Mouse (Mus musculus): ENCODE measurements around the gene Gm10639. TPM values are rescaled to one million over a fixed set of nuclear protein-coding genes. Genes with fewer than 3 reads are reported as not detected.
"Not testable (repeated sequence)": the region's sequence is repeated elsewhere in the genome, so short reads cannot be mapped to it uniquely, and the experiment has no call there.

Gene Gm10639
- polyA plus RNA-seq, 1 experiment from 2014 or later = 0.23 TPM

- not testable (repeated sequence) for H3K4me3 ChIP-seq (replicated peaks); ATAC-seq (ENCODE audit: insufficient number of reproducible peaks, low FRiP score, low TSS enrichment, low read depth); H3K4me2 ChIP-seq (replicated peaks); H3K4me1 ChIP-seq; H3K27me3 ChIP-seq; H3K9me3 ChIP-seq (replicated peaks); H3K9ac ChIP-seq; H3K36me3 ChIP-seq; H3K27ac ChIP-seq (replicated peaks)
- 79% methylated on average over 1 of the region's 1 CpGs for WGBS
Observed at GRCm38 (mm10) chr9:78299143-78299542, 9.4 kb downstream of the Gm10639 start.

GRCm38 (mm10) chr9:78308122-78308521 lies 18.4 kb downstream of the Gm10639 start:
- not testable (repeated sequence) for H3K27me3 ChIP-seq; H3K4me3 ChIP-seq (replicated peaks); H3K4me1 ChIP-seq; H3K36me3 ChIP-seq; ATAC-seq (ENCODE audit: insufficient number of reproducible peaks, low FRiP score, low TSS enrichment, low read depth); H3K9me3 ChIP-seq (replicated peaks); H3K4me2 ChIP-seq (replicated peaks); H3K27ac ChIP-seq (replicated peaks); H3K9ac ChIP-seq
- WGBS = 70% methylated on average over 2 of the region's 3 CpGs

DNA sequence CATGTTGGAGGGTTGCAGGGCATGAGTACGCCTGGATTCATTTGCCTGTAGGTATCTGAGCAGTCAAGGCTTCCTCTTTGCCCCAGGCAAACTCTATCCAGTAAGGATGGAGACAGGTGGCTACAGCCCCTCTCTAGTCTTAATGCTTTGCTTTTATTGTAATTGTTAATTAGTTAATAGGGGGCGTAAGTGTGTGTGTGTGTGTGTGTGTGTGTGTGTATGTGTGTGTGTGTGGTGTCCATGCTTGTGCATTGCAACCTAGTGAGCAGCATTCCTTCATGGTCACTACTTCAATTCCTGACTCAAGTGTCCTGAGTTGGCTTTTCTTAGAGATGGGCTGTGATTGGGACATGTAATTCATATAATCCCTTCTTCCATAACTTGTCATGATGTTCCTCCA lies 25.0 kb downstream of the Gm10639 start, which contains the start of gene Omt2a:
Omt2a (minus strand) TSS at position 101 of the 400 bp plus-strand sequence.
- no peaks in the 10 kb centered on the region for H3K4me1 ChIP-seq
- 80% methylated on average over 2 of the region's 2 CpGs for WGBS
- no peaks in the 10 kb centered on the region for H3K9me3 ChIP-seq (replicated peaks)
- H3K9ac ChIP-seq = no peak within 1 kb of the TSS
- no peak within 1 kb of the TSS for H3K4me3 ChIP-seq (replicated peaks)
- no peaks in the 10 kb centered on the region for H3K27me3 ChIP-seq
- no peak for ATAC-seq (ENCODE audit: insufficient number of reproducible peaks, low FRiP score, low TSS enrichment, low read depth)
- H3K27ac ChIP-seq (replicated peaks) = no peak within 1 kb of the TSS
- no peak within 1 kb of the TSS for H3K4me2 ChIP-seq (replicated peaks)
- no peaks in the 10 kb centered on the region for H3K36me3 ChIP-seq

DNA sequence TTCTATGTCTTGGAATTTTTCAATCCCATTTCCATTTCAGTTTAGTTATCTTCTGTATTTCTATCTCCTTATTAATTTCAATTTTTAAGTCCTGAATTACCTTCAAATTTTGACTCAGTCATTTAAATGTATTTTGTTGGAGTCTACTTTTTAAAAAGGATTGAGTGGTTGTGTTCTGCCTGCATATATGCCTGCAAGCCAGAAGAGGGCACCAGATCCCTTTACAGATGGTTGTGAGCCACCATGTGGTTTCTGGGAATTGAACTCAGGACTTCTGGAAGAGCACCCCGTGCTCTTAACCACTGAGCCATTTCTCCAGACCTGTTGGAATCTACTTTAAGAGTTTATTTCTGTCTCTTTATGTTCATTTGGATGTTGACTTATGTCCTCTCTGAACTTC lies 29.8 kb downstream of the Gm10639 start:
- Histone ChIP-seq H3K9me3 (replicated peaks) (no peaks in the 10 kb centered on the region), H3K4me2 (replicated peaks) (no peak overlapping the region), H3K36me3 (no peaks in the 10 kb centered on the region), H3K4me1 (no peaks in the 10 kb centered on the region), H3K27me3 (no peaks in the 10 kb centered on the region), H3K27ac (replicated peaks) (no peak overlapping the region), H3K9ac (no peak overlapping the region), H3K4me3 (replicated peaks) (no peak overlapping the region)
- ATAC-seq (ENCODE audit: insufficient number of reproducible peaks, low FRiP score, low TSS enrichment, low read depth) = no peak
- 32% methylated on average over 1 of the region's 1 CpGs for WGBS

DNA sequence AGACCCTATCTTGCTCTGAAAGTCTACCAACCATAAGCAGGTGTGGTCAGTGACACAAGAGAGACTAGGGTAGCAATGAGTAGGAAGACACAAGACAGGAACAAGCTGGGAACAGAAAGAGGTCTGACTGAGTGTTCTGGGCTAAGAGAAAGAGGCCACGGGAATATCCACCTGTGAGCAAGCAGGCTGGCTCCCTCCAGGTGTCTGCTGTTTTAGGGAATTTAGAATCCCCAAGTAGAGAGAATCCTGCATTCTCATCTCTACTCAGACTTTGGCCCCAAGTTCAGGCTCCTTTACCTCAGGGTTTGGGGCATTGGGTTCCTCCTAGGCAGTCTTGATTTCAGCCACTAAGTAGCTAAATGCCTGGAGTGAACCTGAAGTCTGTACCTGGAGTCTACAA lies 37.6 kb downstream of the Gm10639 start, which contains the start of gene Omt2b:
Omt2b (plus strand) TSS at position 301 of the 400 bp plus-strand sequence.
- 100% methylated on average over 1 of the region's 1 CpGs for WGBS
- not testable (repeated sequence) for H3K36me3 ChIP-seq; H3K9me3 ChIP-seq (replicated peaks); H3K9ac ChIP-seq; H3K4me2 ChIP-seq (replicated peaks); H3K27me3 ChIP-seq; H3K4me1 ChIP-seq; H3K27ac ChIP-seq (replicated peaks); H3K4me3 ChIP-seq (replicated peaks); ATAC-seq (ENCODE audit: insufficient number of reproducible peaks, low FRiP score, low TSS enrichment, low read depth)

- H3K4me3 ChIP-seq (replicated peaks); ATAC-seq (ENCODE audit: insufficient number of reproducible peaks, low FRiP score, low TSS enrichment, low read depth); H3K36me3 ChIP-seq; H3K4me2 ChIP-seq (replicated peaks); H3K4me1 ChIP-seq; H3K27me3 ChIP-seq; H3K27ac ChIP-seq (replicated peaks); H3K9me3 ChIP-seq (replicated peaks); H3K9ac ChIP-seq: not testable (repeated sequence)
Observed at GRCm38 (mm10) chr9:78337050-78337449, 47.3 kb downstream of the Gm10639 start.

DNA sequence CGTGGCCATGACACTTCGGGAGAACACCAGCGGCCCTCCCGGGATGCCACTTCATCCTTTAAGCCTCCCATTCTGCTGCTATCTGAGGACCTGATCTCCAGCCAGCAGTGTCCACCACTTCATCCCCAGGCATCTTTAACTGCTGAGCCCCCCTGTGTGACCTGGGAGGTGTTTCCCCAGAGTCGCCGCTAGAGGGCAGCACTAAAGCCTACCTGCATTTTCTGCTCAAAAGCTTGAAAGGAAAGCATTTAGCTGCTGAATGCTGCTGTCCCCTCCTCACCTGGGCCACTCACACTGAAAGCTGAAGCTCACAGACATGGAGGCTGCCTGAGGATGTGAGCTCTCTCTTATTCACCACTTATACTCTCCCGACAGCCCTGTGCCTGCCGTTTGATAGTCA lies 50.6 kb downstream of the Gm10639 start:
- 21% methylated on average over 8 of the region's 8 CpGs for WGBS
- H3K4me1 ChIP-seq = not testable (repeated sequence)

DNA sequence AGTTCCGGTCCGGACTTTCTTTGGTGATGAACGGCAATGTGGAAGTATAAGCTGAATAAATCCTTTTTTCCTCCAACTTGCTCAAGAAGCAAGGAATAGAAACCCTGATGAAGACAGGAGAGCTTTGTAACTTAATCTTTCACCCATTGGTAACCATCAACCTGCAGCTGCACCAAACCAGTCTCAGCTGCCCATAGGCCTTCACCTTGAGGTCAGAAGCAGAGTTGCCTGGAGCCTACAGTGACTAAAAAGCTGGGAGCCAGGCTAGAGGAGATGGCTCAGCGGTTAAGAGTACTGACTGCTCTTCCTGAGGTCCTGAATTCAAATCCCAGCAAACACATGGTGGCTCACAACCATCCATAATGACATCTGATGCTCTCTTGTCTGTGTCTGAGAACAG lies 52.8 kb downstream of the Gm10639 start:
- H3K4me3 ChIP-seq (replicated peaks); H3K27me3 ChIP-seq; H3K9me3 ChIP-seq (replicated peaks); H3K9ac ChIP-seq; ATAC-seq (ENCODE audit: insufficient number of reproducible peaks, low FRiP score, low TSS enrichment, low read depth); H3K36me3 ChIP-seq; H3K4me1 ChIP-seq; H3K4me2 ChIP-seq (replicated peaks); H3K27ac ChIP-seq (replicated peaks): not testable (repeated sequence)
- 88% methylated on average over 4 of the region's 4 CpGs for WGBS

More for the DNA sequence above, 50.6 kb downstream of the Gm10639 start:
- H3K4me3 ChIP-seq (replicated peaks); H3K27ac ChIP-seq (replicated peaks); H3K9ac ChIP-seq; H3K27me3 ChIP-seq; H3K9me3 ChIP-seq (replicated peaks); H3K36me3 ChIP-seq; H3K4me2 ChIP-seq (replicated peaks); ATAC-seq (ENCODE audit: insufficient number of reproducible peaks, low FRiP score, low TSS enrichment, low read depth): not testable (repeated sequence)

- not testable (repeated sequence) for H3K36me3 ChIP-seq
- 85% methylated on average over 9 of the region's 9 CpGs for WGBS
Observed at GRCm38 (mm10) chr9:78343055-78343454, 53.3 kb downstream of the Gm10639 start.

DNA sequence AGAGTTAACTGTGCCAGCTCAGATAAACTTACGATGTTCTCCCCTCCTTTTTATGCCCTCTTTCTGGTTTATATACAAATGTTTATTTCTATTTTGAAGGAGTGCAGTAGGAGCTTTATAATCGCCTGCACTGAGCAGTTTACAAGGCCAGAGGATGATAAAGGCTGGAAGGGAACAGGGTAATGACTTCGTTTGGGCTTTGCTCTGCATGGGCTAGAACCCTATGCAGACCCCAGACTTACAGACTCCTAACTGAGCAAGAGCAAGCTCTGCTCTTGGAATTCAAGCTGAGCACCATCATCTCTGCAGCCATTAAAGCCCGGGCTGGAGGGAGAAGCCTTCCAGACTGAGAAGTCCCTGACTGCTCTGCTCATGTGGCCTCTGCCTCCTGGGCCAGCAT lies 55.5 kb downstream of the Gm10639 start:
- H3K9ac ChIP-seq; ATAC-seq (ENCODE audit: insufficient number of reproducible peaks, low FRiP score, low TSS enrichment, low read depth); H3K9me3 ChIP-seq (replicated peaks); H3K4me1 ChIP-seq; H3K36me3 ChIP-seq; H3K4me2 ChIP-seq (replicated peaks); H3K27me3 ChIP-seq; H3K27ac ChIP-seq (replicated peaks); H3K4me3 ChIP-seq (replicated peaks): not testable (repeated sequence)
- WGBS = 55% methylated on average over 4 of the region's 4 CpGs

More at GRCm38 (mm10) chr9:78343055-78343454, 53.3 kb downstream of the Gm10639 start:
- not testable (repeated sequence) for H3K9me3 ChIP-seq (replicated peaks); H3K4me1 ChIP-seq; H3K9ac ChIP-seq; H3K27ac ChIP-seq (replicated peaks); H3K4me2 ChIP-seq (replicated peaks); H3K4me3 ChIP-seq (replicated peaks); ATAC-seq (ENCODE audit: insufficient number of reproducible peaks, low FRiP score, low TSS enrichment, low read depth); H3K27me3 ChIP-seq

DNA sequence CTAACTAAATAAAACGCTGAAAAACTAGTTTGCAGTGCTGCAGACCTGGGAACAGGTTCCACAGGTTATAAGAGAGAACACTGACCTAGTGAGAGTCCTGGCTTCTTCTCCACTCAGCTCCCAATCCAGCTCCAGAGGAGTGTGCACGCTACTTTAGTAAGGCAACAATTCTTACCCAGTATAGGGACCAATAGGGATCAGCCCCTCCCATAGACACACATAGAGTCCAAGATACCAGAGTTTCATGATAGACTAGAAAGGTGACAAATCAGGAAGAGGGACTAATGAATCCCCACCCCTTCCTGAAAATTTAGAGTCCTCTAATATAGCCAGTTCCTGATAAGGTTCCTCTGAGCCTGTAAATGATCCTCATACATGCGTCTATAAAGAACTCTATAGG lies 57.3 kb downstream of the Gm10639 start:
- Histone ChIP-seq H3K4me3 (replicated peaks) (no peak overlapping the region), H3K27me3 (no peaks in the 10 kb centered on the region), H3K4me1 (no peaks in the 10 kb centered on the region), H3K9me3 (replicated peaks) (no peaks in the 10 kb centered on the region), H3K27ac (replicated peaks) (no peak overlapping the region), H3K36me3 (no peaks in the 10 kb centered on the region), H3K9ac (no peak overlapping the region), H3K4me2 (replicated peaks) (no peak overlapping the region)
- 58% methylated on average over 3 of the region's 3 CpGs for WGBS
- ATAC-seq (ENCODE audit: insufficient number of reproducible peaks, low FRiP score, low TSS enrichment, low read depth) = no peak

- not testable (repeated sequence) for H3K9me3 ChIP-seq (replicated peaks); H3K4me2 ChIP-seq (replicated peaks); H3K27ac ChIP-seq (replicated peaks); H3K27me3 ChIP-seq; H3K36me3 ChIP-seq; H3K9ac ChIP-seq; ATAC-seq (ENCODE audit: insufficient number of reproducible peaks, low FRiP score, low TSS enrichment, low read depth); H3K4me1 ChIP-seq; H3K4me3 ChIP-seq (replicated peaks)
- WGBS = 51% methylated on average over 6 of the region's 6 CpGs
Observed at GRCm38 (mm10) chr9:78348206-78349004, 58.7 kb downstream of the Gm10639 start.
